Mouse (Mus musculus): ENCODE measurements around the gene Lnpk. TPM values are rescaled to one million over a fixed set of nuclear protein-coding genes. Genes with fewer than 3 reads are reported as not detected.

The Lnpk gene
- total and polyA plus RNA-seq, 2 experiments: 1.9 to 8.3 TPM

- no peaks in the 10 kb centered on the region for H3K4me1 ChIP-seq (ENCODE audit: control insufficient read depth, insufficient read depth, low read length)
- H3K27me3 ChIP-seq (ENCODE audit: control insufficient read depth, insufficient read depth, low read length): no peaks in the 10 kb centered on the region
- WGBS: 78% methylated on average over 5 of the region's 5 CpGs
- H3K27ac ChIP-seq (replicated peaks; ENCODE audit: insufficient read depth, low read depth, low read length): no peak overlapping the region
- no peaks in the 10 kb centered on the region for H3K79me2 ChIP-seq (ENCODE audit: control insufficient read depth, insufficient read depth, low read length)
- no peak for DNase-seq (ENCODE audit: extremely low read depth, low read depth, low spot score)
- TF ChIP-seq POLR2A (IDR thresholded peaks at IDR 0.05; ENCODE audit: extremely low read depth, insufficient read depth, low read length) (no peak), CTCF (IDR thresholded peaks at IDR 0.05; ENCODE audit: low read depth, low read length) (no peak)
- H3K9ac ChIP-seq (ENCODE audit: low read depth, low read length): no peak overlapping the region
- no peak overlapping the region for H3K4me3 ChIP-seq (ENCODE audit: insufficient read depth, low read depth, low read length)
- H3K36me3 ChIP-seq (ENCODE audit: control insufficient read depth, insufficient read depth, low read length): no peaks in the 10 kb centered on the region
These were observed 27.0 kb upstream of the Lnpk start for GRCm38 (mm10) chr2:74606087-74606760.

- H3K9ac ChIP-seq (ENCODE audit: low read depth, low read length): no peak overlapping the region
- no peaks in the 10 kb centered on the region for H3K36me3 ChIP-seq (ENCODE audit: control insufficient read depth, insufficient read depth, low read length)
- H3K79me2 ChIP-seq (ENCODE audit: control insufficient read depth, insufficient read depth, low read length): no peaks in the 10 kb centered on the region
- no peak for TF ChIP-seq POLR2A (IDR thresholded peaks at IDR 0.05; ENCODE audit: extremely low read depth, insufficient read depth, low read length)
- no peak for TF ChIP-seq CTCF (IDR thresholded peaks at IDR 0.05; ENCODE audit: low read depth, low read length)
- no peak overlapping the region for H3K4me3 ChIP-seq (ENCODE audit: insufficient read depth, low read depth, low read length)
- H3K4me1 ChIP-seq (ENCODE audit: control insufficient read depth, insufficient read depth, low read length): no peaks in the 10 kb centered on the region
- H3K27ac ChIP-seq (replicated peaks; ENCODE audit: insufficient read depth, low read depth, low read length): no peak overlapping the region
- H3K27me3 ChIP-seq (ENCODE audit: control insufficient read depth, insufficient read depth, low read length): no peaks in the 10 kb centered on the region
- DNase-seq (ENCODE audit: extremely low read depth, low read depth, low spot score): no peak
- WGBS: 64% methylated on average over 3 of the region's 3 CpGs
These were observed 24.8 kb upstream of the Lnpk start for GRCm38 (mm10) chr2:74604011-74604410.

GRCm38 (mm10) chr2:74602483-74602882 lies 23.2 kb upstream of the Lnpk start:
- WGBS: 78% methylated on average over 5 of the region's 5 CpGs
- Histone ChIP-seq H3K36me3 (ENCODE audit: control insufficient read depth, insufficient read depth, low read length) (no peaks in the 10 kb centered on the region), H3K27ac (replicated peaks; ENCODE audit: insufficient read depth, low read depth, low read length) (no peak overlapping the region), H3K4me1 (ENCODE audit: control insufficient read depth, insufficient read depth, low read length) (no peaks in the 10 kb centered on the region), H3K79me2 (ENCODE audit: control insufficient read depth, insufficient read depth, low read length) (no peaks in the 10 kb centered on the region), H3K27me3 (ENCODE audit: control insufficient read depth, insufficient read depth, low read length) (no peaks in the 10 kb centered on the region), H3K4me3 (ENCODE audit: insufficient read depth, low read depth, low read length) (no peak overlapping the region), H3K9ac (ENCODE audit: low read depth, low read length) (no peak overlapping the region)
- no peak for DNase-seq (ENCODE audit: extremely low read depth, low read depth, low spot score)
- TF ChIP-seq POLR2A (IDR thresholded peaks at IDR 0.05; ENCODE audit: extremely low read depth, insufficient read depth, low read length) (no peak), CTCF (IDR thresholded peaks at IDR 0.05; ENCODE audit: low read depth, low read length) (no peak)

GRCm38 (mm10) chr2:74597169-74597568 lies 17.9 kb upstream of the Lnpk start:
- H3K36me3 ChIP-seq (ENCODE audit: control insufficient read depth, insufficient read depth, low read length): no peaks in the 10 kb centered on the region

GRCm38 (mm10) chr2:74596094-74596493 lies 16.9 kb upstream of the Lnpk start:
- Histone ChIP-seq H3K36me3 (ENCODE audit: control insufficient read depth, insufficient read depth, low read length) (no peaks in the 10 kb centered on the region), H3K4me3 (ENCODE audit: insufficient read depth, low read depth, low read length) (no peak overlapping the region), H3K79me2 (ENCODE audit: control insufficient read depth, insufficient read depth, low read length) (no peaks in the 10 kb centered on the region), H3K4me1 (ENCODE audit: control insufficient read depth, insufficient read depth, low read length) (no peaks in the 10 kb centered on the region), H3K27ac (replicated peaks; ENCODE audit: insufficient read depth, low read depth, low read length) (no peak overlapping the region), H3K9ac (ENCODE audit: low read depth, low read length) (no peak overlapping the region), H3K27me3 (ENCODE audit: control insufficient read depth, insufficient read depth, low read length) (no peaks in the 10 kb centered on the region)
- DNase-seq (ENCODE audit: extremely low read depth, low read depth, low spot score): peak; percentile 6
- TF ChIP-seq CTCF (IDR thresholded peaks at IDR 0.05; ENCODE audit: low read depth, low read length) (no peak), POLR2A (IDR thresholded peaks at IDR 0.05; ENCODE audit: extremely low read depth, insufficient read depth, low read length) (no peak)

More at GRCm38 (mm10) chr2:74597169-74597568, 17.9 kb upstream of the Lnpk start:
- Histone ChIP-seq H3K27me3 (ENCODE audit: control insufficient read depth, insufficient read depth, low read length) (no peaks in the 10 kb centered on the region), H3K4me1 (ENCODE audit: control insufficient read depth, insufficient read depth, low read length) (no peaks in the 10 kb centered on the region), H3K27ac (replicated peaks; ENCODE audit: insufficient read depth, low read depth, low read length) (no peak overlapping the region), H3K4me3 (ENCODE audit: insufficient read depth, low read depth, low read length) (no peak overlapping the region), H3K79me2 (ENCODE audit: control insufficient read depth, insufficient read depth, low read length) (no peaks in the 10 kb centered on the region), H3K9ac (ENCODE audit: low read depth, low read length) (no peak overlapping the region)
- DNase-seq (ENCODE audit: extremely low read depth, low read depth, low spot score): no peak
- 86% methylated on average over 3 of the region's 3 CpGs for WGBS
- no peak for TF ChIP-seq CTCF (IDR thresholded peaks at IDR 0.05; ENCODE audit: low read depth, low read length)
- TF ChIP-seq POLR2A (IDR thresholded peaks at IDR 0.05; ENCODE audit: extremely low read depth, insufficient read depth, low read length): no peak

DNA sequence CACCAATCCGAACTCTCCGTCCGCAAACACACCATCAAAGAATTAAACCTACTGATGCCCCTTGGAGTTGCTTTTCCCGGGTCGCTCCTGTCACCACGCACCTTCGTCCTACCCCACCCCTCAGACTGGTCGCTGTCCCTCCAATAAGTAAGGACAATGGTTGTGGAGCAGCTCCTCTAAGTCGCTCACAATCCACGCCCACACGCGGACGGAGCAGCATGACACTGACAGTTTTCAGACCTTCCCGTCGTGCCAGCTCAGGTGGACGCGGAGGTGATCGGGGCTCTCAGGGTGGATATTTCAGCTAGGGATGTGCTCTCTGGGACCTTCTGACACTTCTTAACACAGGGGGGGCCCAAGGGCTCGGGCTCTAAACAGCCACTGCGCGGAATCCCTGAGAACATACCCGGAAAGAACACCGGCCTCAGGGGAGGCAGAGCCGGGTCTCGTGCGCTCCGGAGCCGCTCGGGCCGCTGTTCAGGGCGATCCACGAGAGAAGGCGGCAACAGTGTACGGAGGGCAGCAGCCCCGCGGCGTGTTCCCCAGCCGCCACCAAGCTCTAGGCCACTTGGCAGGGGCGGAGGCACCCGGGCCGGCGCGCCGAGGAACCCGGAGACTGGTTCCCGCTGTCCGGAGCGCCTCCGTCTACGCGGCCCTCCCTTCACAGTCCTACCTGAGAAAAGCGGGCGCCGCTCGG lies 941 bp downstream of the Lnpk start:
- peak; percentile 39 for DNase-seq (ENCODE audit: extremely low read depth, low read depth, low spot score)
- no peaks in the 10 kb centered on the region for H3K36me3 ChIP-seq (ENCODE audit: control insufficient read depth, insufficient read depth, low read length)
- TF ChIP-seq POLR2A (IDR thresholded peaks at IDR 0.05; ENCODE audit: extremely low read depth, insufficient read depth, low read length) (no peak), CTCF (IDR thresholded peaks at IDR 0.05; ENCODE audit: low read depth, low read length) (no peak)
- no peaks in the 10 kb centered on the region for H3K27me3 ChIP-seq (ENCODE audit: control insufficient read depth, insufficient read depth, low read length)
- under 1% methylated on average over 54 of the region's 55 CpGs for WGBS
- H3K79me2 ChIP-seq (ENCODE audit: control insufficient read depth, insufficient read depth, low read length): peaks cover 7% of the 10 kb centered on the region; the same call in 1 of the 2 replicates
- peak overlapping the region; percentile 48 for H3K27ac ChIP-seq (replicated peaks; ENCODE audit: insufficient read depth, low read depth, low read length)
- peak overlapping the region; percentile 91 for H3K9ac ChIP-seq (ENCODE audit: low read depth, low read length)
- peak overlapping the region; percentile 96 for H3K4me3 ChIP-seq (ENCODE audit: insufficient read depth, low read depth, low read length)
- H3K4me1 ChIP-seq (ENCODE audit: control insufficient read depth, insufficient read depth, low read length): peaks cover 3% of the 10 kb centered on the region; the same call in 1 of the 2 replicates
